Mouse (Mus musculus) left cerebral cortex, adult 11 months (tissue): ENCODE results near the gene Ssna1.

Experiments used
- DNase-seq: peaks from one replicate; pipeline ENCODE4 v3.0.0; 2022; ENCODE audit warnings: low spot score

Ssna1 gene

GRCm38 (mm10) chr2:25290101-25290815 lies 18.0 kb upstream of the Ssna1 start:
- no peak for DNase-seq

- no peak for DNase-seq
These were observed 17.4 kb upstream of the Ssna1 start, which contains the start of gene Lrrc26 for GRCm38 (mm10) chr2:25289651-25290050. Gene Lrrc26, plus strand, starts transcription at chr2:25289915.

GRCm38 (mm10) chr2:25288734-25289345 lies 16.6 kb upstream of the Ssna1 start:
- DNase-seq, result no peak

- DNase-seq, result no peak
These were observed 15.8 kb upstream of the Ssna1 start, which contains the start of gene Tmem210 for GRCm38 (mm10) chr2:25287927-25288649. Gene Tmem210, plus strand, starts transcription at chr2:25288145.

GRCm38 (mm10) chr2:25286837-25287636 lies 14.8 kb upstream of the Ssna1 start:
- DNase-seq, result no peak

- DNase-seq, result no peak
These were observed 14.1 kb upstream of the Ssna1 start for GRCm38 (mm10) chr2:25286314-25286713.

- no peak for DNase-seq
These were observed 13.3 kb upstream of the Ssna1 start for GRCm38 (mm10) chr2:25285551-25285950.

- no peak for DNase-seq
These were observed 7.0 kb upstream of the Ssna1 start for GRCm38 (mm10) chr2:25278928-25279882.

- DNase-seq, result no peak
These were observed 772 bp upstream of the Ssna1 start for GRCm38 (mm10) chr2:25273010-25273409.

- no peak for DNase-seq
These were observed 277 bp upstream of the Ssna1 start for GRCm38 (mm10) chr2:25272515-25272914.

- no peak for DNase-seq
These were observed 4.4 kb downstream of the Ssna1 start for GRCm38 (mm10) chr2:25267746-25268309.

- no peak for DNase-seq
These were observed 5.0 kb downstream of the Ssna1 start for GRCm38 (mm10) chr2:25267241-25267640.

GRCm38 (mm10) chr2:25266720-25267119 lies 5.5 kb downstream of the Ssna1 start:
- no peak for DNase-seq

- DNase-seq, result no peak
These were observed 6.2 kb downstream of the Ssna1 start for GRCm38 (mm10) chr2:25265897-25266656.

- DNase-seq, result no peak
These were observed 7.4 kb downstream of the Ssna1 start for GRCm38 (mm10) chr2:25264851-25265250.

GRCm38 (mm10) chr2:25264286-25264660 lies 8.0 kb downstream of the Ssna1 start:
- DNase-seq, result no peak

- no peak for DNase-seq
These were observed 8.5 kb downstream of the Ssna1 start for GRCm38 (mm10) chr2:25263623-25264285.

- DNase-seq, result no peak
These were observed 9.2 kb downstream of the Ssna1 start for GRCm38 (mm10) chr2:25262795-25263622.
